Mouse (Mus musculus): ENCODE measurements at regions not wholly inside any gene's neighbourhood (a gene's known extent, or its start where the extent isn't known, plus 50 kb on each side); places are given as distances from the start of the nearest gene placed in this dataset.

- TF ChIP-seq TAL1 (IDR thresholded peaks at IDR 0.05; ENCODE audit: low read length) (no peak), GATA1 (IDR thresholded peaks at IDR 0.05; ENCODE audit: low read length) (no peak)
Observed at GRCm38 (mm10) chr7:70280643-70281380, 85.7 kb downstream of the Nr2f2 start.

All from erythroblast, embryonic 14.5 days (primary cell).